Mouse (Mus musculus) lung, postnatal 36 days (tissue): ENCODE results near the gene Gm21987.

ENCODE experiments used
- DNase-seq: peaks from one replicate; pipeline ENCODE4 v3.0.0; 2022; ENCODE audit warnings: mixed read lengths

Gm21987 gene

DNA sequence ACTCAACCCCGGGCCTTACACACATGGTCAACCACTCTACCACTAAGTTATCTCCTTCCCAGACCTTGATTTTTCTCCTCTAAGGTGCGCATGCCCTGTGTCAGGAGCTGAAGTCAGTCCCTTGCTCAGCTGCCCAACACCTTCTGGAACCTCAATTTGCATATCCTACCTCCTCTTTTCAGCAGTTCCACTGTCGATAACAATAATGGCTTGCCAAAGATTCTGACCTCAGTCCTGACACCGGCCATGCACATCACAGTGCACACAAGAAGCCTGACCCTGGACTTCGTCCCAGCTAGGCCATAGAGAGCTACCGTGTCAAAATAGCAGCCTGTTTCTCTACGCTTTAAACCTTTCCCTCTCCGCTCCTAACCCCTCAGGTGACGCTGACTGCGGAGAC lies 26.6 kb downstream of the Gm21987 start:
- DNase-seq, result no peak

DNA sequence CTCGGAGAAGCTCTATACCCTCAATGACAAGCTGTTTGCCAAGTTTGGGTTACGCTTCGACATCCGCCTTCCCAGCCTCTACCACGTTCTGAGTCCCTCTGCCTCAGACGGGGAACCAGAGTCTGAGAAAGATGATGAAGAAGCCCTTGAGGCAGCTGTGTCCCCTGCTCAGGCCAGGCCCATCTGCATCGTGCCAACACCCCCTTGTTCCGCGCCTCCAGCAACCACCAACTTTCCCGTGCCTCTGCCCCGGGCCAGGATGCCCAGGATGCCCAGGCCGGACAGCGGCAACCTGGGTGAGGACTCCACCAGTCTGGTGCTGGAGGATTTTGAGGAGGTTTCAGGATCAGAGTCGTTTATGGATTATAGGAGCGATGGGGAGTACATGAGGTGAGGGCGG lies 27.1 kb downstream of the Gm21987 start:
- DNase-seq, result no peak

DNA sequence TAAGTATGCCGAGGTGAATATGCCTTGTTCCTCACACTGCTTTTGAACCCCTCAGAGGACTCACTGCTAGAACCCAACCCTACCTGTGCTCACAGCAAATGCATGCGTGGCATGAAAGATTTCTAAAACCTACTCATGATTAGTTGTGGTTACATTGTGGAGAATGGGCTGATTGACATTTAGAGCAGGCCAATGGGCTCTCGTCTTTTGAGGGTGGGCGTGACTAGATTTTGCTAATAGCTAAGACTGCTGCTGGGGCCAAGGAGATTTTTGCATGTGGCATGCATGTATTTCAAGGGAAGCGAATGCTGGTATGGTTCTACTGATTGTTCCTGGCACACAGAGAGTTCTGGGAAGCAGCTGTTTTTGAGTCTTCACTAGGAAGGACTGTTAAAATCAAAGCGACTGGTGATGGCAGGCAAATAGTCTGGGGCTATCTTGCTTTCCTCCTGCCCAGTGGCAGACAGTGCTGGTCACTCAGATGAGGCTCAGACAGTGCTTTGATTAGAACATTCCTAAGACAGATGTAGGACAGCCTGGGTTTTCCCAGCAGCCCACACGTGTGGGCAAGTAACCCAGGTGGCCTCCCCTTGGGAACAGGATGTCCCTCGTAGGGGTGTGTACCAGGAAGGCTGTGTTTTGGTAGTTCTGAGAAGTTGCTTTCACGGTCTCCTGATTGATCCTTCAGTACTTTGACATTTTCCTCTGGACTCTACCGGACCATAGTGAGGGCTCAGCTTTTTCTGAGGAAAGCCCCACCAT lies 27.7 kb downstream of the Gm21987 start:
- no peak for DNase-seq

DNA sequence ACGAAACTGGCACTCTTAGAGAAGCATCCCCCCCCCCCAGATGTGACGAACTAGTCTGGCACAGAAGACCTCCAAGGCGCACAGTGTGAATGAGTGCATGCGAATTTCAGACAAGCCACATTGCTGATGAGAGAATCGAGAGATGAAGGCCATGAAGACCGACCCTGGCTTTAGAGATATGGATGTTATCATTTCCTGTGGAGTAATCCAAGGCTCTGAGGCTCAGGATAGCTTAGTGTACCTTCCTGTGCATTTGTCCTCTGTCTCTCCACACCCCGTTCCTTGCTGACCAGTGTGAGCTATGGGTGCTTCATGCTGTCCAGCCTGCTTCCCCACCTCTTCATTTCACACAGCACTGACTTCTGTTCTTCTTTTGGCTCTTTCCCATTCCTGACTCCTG lies 28.3 kb downstream of the Gm21987 start:
- no peak for DNase-seq

DNA sequence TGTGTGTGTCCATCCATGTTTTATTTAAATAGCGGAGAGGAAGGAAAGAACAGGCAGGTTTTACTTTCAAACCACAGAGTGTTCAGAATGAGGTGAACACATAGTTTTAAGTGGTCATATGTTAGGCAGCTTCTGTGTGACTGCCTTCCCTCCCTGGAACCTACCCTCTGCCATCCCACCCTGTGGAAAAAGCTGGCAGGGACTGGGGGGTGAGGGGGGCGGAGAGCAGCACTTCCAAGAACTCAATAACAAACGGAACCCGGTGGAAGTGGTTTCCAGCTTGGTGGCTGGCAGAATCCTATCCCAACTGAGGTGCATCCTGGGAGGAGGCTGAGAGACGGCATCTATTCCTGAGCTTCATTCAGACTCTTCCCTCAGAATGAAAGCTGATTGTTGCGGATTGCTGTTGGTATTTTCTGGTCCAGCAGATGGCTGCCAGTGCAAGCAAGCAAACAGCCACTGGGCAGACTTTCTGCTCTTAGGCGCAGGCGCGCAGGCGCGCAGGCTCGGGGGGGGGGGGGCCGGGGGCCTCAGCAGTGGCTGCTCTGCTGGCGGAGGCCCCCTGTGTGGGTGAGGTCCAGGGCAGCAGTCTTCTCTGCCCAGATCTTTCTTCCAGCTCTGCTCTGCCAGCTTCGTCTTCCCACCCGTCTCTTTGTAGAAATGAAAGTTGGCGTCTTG lies 29.5 kb downstream of the Gm21987 start:
- peak; percentile 57 for DNase-seq

DNA sequence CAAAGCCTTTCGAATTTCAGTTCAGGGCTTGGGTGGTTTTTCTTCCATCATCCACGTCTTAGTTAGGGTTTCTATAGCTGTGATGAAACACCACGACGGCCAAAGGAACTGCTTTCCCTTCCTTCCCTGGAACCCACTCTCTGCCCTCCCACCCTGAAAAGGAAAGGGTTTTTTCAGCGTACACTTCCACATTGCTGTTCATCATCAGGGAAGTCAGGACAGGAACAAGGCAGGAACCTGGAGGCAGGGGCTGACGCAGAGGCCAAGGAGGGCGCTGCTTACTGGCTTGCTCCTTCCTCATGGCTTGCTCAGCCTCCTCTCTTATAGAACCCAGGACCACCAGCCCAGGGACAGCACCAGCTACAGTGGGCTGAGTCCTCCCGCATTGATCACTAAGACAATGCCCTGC lies 30.0 kb downstream of the Gm21987 start:
- DNase-seq, result no peak

DNA sequence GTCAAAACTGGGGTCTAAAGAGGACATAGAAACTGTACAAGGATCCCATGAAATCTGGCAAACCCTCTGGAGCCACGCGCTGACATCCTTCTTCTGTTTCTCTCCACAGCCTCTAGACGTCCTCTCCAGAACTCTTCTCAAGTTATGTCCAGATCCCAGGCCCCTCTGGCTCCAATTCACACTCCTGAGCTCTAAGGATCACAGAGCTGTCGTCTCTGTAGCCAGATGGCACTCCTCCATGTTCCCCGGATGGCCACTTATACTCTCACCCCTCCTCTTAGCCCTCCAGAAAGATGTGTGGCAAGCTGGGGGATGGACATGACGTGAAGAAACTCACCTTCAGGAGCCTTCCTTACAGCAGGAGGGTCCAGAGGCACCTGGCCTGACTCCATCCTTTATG lies 30.7 kb downstream of the Gm21987 start:
- no peak for DNase-seq

DNA sequence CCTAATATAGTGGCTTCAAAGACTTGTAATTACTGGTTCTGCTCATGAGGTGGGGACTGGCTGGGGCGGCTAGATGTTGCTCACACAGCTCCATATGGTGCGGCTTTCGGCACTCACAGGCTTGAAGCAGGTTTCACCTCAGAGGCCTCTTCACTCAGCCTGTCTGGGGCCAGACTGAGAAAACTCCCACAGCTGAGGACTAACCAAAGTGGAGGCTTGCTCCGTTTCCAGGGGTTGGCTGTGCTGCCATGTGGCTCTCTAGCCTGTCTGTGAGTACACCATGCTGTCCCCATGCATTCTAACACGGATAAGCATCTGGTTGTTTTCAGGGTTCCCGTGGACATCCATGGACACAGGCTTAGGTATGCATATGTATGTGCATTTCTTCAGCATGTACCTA lies 31.8 kb downstream of the Gm21987 start:
- DNase-seq, result no peak

DNA sequence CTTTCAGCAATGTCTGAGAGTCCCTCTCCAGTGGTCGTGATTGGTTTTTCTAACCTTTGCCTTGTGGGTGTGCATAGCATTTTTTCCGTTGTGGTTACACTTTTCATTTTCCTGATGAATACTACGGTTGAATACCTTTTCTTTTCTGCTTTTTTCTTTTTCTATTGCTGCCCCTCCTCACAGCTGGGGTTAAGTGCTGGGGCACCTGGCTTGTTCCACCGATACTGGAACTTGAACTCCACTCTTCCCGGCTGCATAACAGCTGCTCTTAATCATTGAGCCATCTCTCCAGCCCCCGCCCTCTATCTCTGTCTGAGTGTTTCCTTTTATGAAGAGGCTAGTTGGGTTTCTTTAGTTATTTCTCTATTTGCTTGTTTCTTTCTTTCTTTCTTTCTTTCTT lies 32.2 kb downstream of the Gm21987 start:
- DNase-seq, result no peak

DNA sequence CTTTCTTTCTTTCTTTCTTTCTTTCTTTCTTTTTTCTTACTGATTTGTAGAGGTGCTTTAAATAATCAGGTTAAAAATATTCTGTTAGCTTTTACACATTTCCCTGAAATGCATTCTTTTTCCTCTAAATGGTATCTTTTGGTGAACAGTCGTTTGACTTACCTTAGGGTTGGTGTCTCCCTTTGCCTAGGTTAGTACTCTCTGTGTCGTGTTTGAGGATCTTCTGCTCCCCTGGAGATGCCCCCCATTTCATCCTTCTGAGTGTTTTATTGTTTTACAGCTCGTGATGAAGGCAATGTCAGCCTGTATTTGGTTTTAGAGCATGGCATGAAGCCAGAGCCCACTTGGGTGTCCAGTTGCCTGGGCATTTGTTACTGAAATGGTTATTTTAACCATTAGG lies 32.7 kb downstream of the Gm21987 start:
- DNase-seq, result no peak

DNA sequence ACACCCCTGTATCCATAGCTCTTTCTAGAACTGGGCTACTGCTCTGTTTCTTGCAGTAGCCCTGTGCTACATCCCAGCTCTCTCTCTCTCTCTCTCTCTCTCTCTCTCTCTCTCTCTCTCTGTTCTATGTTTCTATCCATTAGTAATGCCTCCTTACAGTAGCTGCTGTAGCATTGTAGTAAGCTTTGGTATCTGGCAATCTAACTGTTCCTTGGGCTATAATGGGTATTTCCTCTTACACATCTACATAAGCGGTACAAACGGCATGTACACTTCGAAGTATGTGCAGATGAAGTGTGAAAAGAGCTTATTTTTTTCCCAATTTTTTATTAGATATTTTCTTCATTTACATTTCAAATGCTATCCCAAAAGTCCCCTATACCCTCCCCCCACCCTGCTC lies 33.1 kb downstream of the Gm21987 start:
- DNase-seq, result no peak

DNA sequence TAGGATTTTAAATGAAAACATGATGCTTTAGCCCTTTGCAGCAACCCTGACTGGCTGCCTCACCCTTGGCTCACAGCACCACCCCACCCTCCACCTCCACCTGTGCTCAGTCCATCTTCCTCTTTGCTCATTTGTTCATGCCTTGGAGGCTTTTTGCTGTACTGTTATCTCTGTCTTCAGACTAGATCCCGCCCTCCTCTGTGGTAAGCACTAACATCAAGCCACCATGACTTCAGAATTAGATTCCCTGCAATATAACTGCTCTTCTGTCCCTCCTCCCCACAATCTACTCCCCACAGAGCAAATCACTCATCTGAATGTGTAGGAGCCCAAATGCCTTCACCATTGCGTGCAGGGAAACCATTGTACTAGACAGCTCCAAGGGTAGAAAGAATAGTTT lies 36.8 kb downstream of the Gm21987 start:
- DNase-seq, result no peak

DNA sequence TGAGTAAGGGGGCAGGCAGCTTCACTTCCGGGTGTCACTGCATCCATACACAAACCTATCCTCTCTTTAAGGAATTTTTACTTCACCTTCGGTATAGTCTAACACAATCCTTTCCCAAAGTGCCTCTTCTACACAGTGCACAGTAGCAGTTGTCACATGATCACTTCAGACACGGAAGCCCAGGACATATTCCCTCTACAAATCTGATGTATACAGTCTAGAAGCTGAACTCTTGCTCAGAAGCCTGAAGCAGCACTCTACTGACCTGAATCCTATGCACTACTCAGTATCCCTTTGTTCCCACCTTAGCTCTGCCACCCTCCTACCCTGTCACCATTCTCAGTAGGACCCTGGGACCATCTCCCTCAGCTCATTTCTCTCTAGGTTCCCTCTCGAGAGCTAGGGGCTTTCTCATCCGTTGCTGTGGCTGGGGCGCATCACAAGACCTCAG lies 38.4 kb downstream of the Gm21987 start:
- DNase-seq, result no peak

DNA sequence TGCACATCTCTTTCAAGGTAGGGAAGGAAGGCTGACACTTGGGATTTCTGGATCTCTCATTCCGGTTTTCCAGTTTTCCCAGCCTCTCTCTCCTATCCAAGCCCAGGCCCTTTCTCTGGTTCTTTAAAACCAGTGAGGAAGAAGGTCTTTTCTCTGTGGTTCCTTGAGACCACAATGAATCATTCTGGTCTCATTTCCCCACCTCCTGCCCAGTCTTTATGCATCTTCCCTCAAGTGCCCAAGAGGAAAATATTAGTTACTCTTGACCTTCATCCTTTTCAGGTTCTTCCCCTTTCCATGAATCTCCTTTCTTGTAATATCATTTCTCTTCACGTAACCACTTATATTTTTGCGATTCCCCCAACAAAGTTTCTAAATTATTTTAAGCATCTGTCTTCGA lies 38.9 kb downstream of the Gm21987 start:
- no peak for DNase-seq

DNA sequence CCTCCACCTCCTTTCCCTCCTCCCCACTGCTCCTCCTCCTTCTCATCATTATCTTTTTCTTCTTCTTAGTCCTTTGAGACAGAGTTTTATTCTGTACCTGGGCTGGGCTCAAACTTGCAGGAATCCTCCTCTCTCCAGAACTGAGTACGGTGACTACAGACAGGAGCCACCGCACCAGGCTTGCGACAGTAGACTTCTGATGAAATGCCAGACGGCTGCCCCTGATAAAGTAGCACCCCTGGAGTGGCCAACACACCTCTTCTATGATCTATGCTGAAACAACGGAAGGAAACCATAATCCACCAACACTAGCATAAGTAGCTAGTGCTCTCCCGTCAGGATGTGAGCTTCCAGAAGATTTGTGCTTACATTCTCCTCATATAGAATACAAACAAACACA lies 40.5 kb downstream of the Gm21987 start:
- DNase-seq, result no peak

DNA sequence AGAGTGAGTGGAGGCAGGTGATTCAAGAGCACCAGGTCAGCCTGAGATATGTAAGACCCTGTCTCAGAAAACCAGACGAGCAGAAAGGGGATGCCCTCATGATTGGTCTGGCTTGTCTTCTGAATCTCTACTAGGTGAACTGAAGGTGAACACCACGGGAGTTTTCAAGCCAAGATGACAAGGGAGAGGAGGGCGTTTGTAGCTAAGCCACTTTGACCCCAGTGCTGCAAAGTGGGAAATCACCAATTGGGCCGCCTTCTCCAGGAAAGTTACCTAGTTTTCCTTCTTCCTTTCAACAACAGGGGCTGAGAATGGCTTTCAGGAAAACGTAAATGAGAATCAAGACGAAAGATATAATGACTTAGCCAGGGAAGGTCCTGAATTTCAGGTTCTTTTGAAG lies 41.9 kb downstream of the Gm21987 start:
- DNase-seq, result no peak

DNA sequence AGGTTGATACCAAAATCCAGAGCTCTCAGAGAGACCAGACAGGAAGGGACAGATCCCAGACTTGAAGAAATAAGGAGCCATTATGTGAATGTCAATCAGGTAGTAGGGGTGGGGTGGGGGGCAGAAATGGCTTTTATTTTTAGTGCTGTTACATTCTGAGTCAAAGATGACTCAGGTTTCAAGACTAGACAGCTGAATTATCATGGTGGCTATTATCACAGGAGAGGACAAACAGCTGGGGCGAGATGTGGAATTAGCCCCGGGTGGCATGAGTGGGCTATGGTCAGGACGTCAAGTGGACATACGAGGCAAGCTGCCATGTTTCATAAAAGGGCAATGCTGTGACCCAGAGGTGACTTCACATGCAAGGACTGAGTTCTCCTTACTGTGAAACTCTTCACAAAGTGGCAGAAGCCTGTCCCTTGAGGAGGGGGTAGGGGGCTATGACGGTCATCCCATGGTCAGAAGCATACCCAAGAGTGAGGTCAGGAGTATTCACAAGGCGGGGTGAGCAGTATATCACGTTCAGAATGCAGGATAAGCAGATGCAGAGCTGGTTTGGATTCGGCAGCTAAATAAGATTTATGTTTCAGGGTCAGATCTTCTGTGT lies 42.5 kb downstream of the Gm21987 start:
- DNase-seq, result no peak

DNA sequence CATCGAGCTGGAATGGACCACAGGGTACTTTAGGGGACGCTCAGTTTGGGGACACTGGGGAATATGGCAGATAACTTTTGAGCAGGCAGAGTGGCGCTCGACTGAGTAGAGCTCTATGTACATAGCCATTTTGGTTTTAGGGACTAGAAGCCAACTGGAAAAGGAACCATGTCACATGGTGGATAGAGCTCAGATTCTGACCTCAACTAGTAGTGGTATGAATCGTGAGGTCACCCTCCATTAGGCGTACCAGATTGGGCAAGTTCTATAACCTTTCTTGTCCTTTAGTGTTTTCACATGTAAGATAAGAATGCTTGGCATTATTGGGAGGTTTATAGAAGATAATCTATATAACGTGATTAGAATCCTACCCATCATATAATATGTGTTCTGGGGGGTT lies 43.5 kb downstream of the Gm21987 start:
- no peak for DNase-seq

DNA sequence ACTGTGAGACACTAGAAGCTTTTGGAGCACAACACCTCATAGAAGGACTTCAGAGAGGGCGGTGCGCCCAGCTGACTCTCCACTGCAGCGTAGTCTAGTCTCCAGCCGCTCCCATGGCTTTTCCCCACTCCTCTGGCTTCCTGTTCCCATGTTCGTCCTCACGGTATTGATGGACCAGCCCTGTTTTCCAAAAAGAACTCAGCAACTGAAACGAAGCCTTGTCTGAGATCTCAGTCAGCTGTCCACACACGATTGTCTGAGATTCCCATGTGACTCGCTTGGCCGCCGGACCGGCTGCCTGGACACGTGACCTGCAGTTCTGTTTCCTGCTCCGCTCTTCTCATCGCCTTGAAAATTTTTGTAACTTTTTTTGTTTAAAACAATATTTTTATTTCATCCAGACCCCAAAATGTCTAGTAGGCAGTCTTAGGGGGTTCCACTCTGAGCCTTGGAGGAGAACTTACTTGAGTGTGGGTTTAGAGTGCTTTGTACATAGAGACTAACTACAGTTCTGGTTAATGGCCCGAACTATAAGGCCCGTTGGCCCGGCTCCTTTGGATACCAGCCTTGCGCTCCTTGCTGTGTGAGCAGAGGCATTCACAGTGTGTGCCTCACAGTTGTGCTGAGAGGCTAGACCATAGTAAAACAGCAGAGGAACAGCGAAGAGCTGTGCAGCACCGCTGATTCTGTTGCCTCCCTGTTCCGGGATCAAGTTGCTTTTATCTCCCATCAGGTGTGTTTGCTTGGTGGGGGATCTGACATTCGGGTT lies 45.5 kb downstream of the Gm21987 start:
- DNase-seq, result peak; percentile 55

DNA sequence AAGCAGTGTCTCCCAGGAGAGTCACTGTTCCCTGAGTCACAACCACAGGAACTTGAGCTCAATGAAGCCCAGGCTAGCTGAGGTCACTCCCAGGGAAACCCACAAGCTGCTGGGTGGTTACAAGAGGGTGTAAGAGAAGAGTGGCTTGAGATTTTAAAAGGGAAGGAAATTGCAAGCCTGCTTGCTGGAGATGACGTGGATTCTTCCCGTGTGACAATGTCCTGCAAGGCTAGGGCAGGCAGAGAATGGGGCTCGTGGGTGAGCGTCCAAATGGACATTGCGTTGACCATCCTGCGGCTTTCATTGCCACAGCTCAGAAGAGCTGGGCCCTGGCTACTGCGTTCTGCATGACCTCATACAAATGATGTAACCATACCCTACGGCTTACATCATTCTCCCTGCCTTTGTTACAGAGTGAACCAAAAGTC lies 47.4 kb downstream of the Gm21987 start:
- peak; percentile 53 for DNase-seq

DNA sequence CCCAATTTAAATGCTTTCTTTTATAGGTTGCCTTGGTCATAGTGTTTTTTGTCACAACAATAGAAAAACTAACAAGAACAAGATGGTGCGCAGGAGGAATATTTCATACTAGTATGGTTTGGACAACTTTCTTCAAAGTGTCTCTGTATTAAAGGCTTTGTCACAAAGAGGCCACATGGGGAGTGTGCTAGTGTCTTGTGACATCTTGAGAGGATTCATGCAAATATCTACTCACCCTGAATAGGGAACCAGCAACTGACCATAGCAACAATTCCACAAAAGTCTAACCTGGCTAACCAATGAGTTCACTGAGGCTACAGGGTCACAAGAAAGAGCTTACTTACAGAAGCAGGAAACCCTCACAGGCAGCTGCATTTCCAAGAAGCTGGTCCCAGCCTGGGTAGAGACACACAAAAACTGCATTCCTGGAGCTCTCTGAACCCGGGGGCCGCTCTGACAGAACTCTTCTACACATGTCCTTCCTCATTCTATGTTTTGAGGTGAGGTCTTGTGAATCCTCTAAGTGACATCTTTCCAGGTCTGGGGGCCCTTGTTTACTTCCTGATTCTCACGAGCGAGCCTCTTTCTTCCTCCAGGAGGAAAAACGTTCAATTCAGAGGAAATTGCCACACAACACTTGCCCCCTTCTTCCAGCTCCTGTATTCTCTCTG lies 48.4 kb downstream of the Gm21987 start:
- no peak for DNase-seq

DNA sequence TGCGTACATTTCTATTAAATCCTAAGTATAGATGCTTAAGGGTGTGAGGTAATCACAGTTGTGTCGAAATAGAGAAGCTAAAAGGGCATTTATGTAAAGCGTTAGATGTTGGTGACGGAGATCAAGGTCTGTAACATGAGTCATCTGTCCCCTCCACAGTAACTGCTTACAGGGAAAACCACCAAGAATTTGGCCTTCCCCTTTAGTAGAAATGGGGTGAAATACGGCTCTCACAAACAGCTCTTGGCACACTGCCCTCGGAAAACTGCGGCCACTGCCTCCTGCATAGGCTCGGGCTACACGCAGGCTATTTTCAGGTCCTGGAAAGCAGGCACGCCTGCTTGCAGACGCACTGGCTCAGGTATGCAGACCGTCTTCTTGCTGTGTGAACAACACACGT lies 49.3 kb downstream of the Gm21987 start:
- DNase-seq, result peak; percentile 77

DNA sequence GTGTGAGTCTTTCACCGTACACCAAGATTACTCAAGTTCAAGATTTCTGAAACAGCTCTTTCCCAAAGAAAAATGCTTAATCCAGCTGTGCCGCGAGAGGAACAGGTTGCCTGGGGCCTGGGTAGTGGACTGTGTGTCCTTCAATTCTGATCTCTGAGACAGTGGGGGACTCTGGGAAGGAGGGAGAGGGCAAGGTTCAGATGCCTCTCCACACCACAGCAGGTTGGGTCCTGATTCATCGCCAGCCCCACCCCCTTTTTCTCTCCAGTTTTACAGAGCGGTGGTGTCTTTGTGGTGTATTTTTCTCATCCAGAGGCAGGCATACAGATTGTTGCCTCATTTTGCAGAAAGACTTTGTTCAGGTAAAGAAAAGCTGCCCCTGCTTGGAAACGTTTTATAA lies 51.4 kb downstream of the Gm21987 start:
- no peak for DNase-seq
